Mouse (Mus musculus) E14TG2a.4 (cell line): ENCODE measurements around the gene Itfg2.

Source experiments
- CTCF ChIP-seq: conservative IDR thresholded peaks from 2 replicates; pipeline ENCODE4 v1.5.1; 2014; ENCODE audit warnings: low read length
- NANOG ChIP-seq: IDR thresholded peaks from 2 replicates; pipeline ENCODE4 v1.6.1; 2014; ENCODE audit warnings: borderline replicate concordance, low read length, mixed read lengths
- POU5F1 ChIP-seq: IDR thresholded peaks from 2 replicates; pipeline ENCODE4 v1.6.1; 2014; ENCODE audit warnings: low read length, borderline replicate concordance

- TF ChIP-seq CTCF (no peak), POU5F1 (no peak), NANOG (no peak)
These were observed 49.4 kb upstream of the Itfg2 start for GRCm38 (mm10) chr6:128474112-128474511.
